Mouse (Mus musculus): ENCODE results near the gene Fcgr4.
A peak's percentile ranks its signal among the peaks of the same experiment; 100 is the strongest.

Fcgr4 gene

DNA sequence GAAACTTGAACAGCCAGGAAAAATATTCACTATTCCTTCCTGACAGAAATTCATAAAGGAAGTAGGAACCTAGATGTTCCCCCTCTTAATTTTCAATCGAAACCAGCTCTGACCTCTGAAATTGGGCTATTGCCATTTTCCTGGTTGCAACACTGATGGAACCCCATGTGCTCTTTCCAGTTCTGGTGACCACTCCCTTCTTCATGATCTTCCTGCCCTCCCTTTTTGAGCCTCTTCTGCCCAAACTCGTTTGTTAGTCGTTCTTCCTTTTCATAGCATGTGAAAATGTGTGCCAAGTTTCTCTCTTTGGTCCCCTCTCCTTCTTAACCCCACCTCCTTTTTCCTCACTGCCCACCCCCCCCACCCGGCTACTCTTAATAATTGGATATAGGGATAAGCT is 7.0 kb upstream of the Fcgr4 start:
- no peak for DNase-seq (ENCODE audit: low spot score in 2 of 2)

DNA sequence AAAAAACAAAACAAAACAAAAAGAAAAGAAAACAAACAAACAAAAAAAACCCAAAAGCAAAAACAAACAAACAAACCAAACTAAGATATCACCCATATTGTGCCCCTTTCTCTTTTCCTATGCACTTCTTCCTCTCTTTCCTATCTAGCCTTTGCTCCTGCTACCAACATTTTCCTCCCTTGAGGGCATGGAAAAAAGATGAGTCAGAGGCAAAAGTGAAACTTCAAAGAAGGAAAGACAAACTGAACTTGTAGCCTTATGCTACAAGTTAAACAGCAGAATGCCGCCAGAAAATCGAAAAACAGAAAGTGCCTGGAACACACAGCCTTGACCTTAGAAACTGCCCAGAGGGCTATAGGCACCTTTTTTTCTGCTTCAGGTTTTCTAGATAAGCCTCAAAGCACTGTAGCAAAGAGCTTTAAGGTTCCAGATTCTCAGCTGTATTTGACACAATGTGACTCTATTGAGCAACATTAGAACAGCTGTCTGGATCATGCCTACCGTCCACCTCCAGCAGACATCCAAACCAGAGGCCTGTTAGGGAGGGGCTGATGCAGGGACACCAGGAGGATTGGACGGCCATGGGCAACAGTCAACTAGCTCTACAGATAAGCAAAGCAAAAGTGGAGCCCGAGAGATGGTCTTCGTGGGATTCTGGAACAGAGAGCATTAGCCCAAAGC is 1.9 kb upstream of the Fcgr4 start:
- DNase-seq (ENCODE audit: low spot score in 2 of 2) = no peak

DNA sequence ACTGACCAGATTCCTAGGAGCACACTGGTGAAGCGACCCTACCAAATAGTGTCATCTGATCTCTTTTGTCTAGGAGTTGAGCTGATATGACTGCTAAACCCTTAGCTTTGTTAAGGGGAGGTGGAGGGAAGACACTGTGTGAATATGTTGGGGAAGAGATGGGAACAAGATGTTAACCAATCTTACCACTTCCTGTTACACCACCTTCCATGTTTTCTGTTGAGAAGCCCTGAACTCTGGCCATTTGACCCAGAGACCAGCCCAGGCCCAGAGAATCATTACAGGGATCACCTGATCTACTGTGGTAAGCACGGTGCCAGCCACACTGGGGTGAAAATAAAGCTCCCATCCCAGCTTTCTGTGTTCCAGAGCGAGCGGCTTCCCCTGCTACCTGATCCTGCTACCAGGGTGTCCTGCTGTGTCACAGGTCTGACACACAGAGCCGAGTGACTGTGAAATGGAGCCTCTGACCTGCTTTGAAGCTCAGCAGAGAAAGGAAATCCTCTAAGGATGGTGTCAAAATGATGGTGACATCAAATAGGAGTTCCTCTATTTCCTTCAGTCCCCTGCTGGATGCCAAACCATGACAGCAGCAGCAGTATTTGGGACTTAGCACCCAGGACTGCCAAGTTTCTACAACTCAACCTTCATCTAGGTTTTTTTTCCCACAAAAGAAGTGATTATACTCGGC is 1.1 kb upstream of the Fcgr4 start:
- no peak for DNase-seq (ENCODE audit: low spot score in 2 of 2)

DNA sequence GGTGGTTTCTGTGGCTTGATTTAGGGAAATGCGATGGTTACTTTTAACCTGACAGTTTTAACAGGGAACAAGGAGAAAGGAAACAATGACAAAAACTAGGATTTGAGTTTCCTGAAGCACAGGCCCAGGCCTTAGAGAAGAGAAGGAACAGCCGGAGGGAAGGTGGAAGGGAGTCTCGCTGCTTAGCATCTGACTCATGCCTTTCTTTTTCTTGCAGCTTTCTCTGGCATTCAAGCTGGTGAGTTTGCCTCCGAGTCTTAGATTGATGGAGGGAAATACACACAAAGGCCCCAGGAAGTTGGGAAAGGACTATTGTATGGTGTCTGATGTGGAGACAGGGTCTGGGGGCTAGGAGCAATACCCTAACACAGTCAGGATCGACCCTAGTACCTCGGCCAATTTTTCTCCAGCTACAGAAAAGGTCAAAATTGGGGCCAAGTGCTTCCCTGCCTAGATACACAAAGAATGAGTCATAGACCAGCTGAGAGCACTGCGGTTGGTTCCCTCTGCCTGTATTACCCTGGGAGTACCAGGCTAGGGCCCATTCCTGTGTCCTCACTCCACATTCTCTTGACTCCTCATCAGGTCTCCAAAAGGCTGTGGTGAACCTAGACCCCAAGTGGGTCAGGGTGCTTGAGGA is 711 bp downstream of the Fcgr4 start:
- no peak for DNase-seq (ENCODE audit: low spot score in 2 of 2)

DNA sequence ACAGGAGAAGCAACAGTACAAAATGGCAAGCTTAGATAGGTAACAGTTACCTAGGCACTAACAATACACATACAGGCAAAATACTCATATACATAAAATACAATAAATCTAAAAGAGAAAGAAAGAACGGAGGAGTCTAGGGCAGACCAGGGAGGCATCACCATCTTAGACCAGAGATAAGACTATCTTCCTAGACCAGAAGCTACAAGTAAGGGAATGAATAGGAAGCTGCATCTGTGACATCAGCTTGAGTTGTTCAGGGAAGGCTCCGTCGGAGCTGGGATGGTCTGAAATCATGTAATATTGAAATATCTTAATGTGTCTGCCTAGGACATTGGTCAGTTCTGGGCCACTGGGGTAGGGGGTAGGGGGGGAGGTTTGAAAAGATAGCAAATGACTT is 13.0 kb downstream of the Fcgr4 start:
- no peak for DNase-seq (ENCODE audit: low spot score in 2 of 2)

DNA sequence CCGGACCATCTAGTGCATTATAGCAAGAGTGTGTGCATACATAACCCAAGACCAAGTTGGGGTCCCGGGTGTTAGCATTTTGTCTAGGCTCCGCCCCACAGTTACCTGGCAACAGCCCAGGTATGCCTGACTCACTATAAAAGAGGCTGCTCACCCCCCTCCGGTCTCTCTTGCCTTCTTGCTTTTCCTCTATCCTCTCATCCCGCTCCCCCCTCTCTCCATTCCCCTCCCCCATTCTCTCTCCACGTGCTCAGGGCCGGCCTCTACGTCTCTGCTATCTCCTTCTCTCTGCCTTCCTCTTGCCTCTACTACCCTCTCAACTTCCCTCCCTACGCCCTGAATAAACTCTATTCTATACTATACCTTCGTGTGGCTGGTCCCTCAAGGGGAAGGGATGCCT is 14.0 kb downstream of the Fcgr4 start:
- DNase-seq (ENCODE audit: low spot score in 2 of 2) = no peak

DNA sequence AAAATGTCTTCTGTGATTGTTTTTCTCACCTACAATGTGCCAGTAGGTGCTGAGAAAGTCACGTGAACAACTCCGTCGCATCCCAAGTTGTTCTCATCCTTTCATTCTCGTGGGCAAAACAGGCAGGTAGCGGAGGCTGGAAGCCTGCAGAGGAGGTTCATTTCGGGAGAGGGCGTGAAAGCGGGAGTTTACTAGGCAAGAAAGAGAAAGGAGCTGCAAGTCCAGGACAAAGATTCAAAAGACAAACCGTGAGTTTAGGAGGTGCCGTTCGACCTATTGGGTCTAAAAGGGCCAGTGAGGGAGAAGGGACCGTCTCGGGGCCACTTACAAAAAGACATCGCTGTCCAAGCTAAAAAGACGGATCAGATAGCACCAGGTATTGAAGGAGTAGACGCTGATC is 14.5 kb downstream of the Fcgr4 start:
- no peak for DNase-seq (ENCODE audit: low spot score in 2 of 2)

DNA sequence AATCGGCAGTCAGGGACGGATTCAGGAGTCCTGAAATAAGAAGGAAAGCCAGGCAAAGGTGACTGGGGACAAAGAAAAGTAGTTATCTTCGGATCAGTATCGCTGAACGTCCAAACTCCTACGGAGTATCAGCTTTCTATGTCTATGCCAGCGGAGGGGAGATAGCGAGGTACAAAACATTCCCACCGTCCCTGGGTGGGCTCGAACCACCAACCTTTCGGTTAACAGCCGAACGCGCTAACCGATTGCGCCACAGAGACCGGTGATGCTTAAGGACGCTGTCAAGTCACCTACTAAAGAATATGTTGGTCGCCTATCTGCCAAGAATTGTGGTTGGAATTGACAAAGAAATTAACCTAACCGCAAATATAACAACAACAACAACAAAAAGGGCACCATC is 15.0 kb downstream of the Fcgr4 start:
- DNase-seq (ENCODE audit: low spot score in 2 of 2) = peak; percentile 55 to 87

DNA sequence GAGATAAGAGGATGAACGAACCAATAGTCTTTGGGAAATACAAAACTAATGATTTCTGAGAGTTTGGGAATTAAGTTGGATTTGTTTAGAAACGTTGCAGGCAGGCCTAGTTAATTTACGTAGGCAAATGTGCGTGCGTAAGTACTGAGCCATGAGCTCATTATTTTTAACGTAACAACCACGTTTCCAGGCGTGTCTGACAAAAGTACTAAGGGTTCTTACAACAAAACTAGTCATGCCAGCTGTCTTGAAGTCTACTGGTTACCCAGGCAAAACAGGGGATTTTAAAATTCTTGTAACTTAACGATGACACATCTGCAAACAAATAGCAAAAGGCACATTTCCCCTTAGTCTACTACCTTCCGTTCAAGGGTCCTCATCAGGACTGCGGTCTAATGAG is 15.5 kb downstream of the Fcgr4 start:
- DNase-seq (ENCODE audit: low spot score in 2 of 2) = no peak

DNA sequence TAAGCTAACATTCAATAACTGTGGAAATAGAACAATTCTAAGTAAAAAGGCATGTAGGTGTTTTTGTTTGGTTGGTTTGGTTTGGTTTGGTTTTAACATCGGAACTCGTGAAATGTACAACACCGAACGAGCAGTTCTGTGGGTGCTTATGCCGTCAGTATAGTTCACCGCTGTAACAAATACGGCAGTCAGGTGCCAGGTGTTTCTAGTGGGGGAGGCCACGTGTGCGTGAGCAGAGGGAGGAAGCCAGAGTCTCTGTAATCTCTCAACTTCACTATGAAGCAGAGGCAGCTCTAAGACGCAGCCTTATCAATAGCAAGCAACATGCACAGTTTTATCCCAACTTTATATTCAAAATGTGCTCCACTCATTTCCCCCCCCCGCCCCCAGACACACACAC is 16.9 kb downstream of the Fcgr4 start:
- DNase-seq (ENCODE audit: low spot score in 2 of 2) = no peak

DNA sequence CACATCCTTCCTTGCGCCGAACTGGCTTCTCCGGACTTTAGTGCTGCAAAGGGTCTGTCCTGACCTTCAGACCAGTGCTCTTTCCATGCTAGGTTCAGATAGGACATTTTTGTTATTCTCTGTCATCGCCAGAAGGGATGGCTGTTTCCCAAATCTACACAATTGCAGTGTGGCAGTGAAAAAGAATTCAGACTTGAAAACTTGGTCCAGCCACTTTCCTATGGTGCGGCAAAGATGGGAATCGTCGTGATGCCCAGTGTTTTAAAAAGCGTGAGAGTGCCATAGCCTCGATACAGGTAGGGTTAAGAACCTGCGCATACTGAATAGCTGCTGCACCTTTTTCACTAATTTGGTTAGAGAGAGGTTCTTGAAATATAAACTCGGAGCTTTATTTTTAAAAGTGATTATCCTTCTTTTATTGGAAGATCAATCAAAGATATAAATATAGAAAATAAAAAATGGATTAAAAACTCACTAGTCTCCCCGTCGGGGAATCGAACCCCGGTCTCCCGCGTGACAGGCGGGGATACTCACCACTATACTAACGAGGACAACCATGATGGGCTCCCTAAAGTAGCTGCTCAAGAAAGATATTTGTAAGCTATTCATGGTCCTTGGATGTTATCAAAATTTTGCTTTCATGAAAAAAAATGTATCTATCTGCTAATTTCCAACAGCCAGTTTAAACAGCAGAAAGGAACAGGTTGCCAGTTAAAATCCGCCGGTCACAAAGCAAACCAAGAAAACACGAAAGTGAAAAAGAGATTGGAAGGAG is 18.0 kb downstream of the Fcgr4 start:
- DNase-seq (ENCODE audit: low spot score in 2 of 2) = peak; percentile 35 to 70

DNA sequence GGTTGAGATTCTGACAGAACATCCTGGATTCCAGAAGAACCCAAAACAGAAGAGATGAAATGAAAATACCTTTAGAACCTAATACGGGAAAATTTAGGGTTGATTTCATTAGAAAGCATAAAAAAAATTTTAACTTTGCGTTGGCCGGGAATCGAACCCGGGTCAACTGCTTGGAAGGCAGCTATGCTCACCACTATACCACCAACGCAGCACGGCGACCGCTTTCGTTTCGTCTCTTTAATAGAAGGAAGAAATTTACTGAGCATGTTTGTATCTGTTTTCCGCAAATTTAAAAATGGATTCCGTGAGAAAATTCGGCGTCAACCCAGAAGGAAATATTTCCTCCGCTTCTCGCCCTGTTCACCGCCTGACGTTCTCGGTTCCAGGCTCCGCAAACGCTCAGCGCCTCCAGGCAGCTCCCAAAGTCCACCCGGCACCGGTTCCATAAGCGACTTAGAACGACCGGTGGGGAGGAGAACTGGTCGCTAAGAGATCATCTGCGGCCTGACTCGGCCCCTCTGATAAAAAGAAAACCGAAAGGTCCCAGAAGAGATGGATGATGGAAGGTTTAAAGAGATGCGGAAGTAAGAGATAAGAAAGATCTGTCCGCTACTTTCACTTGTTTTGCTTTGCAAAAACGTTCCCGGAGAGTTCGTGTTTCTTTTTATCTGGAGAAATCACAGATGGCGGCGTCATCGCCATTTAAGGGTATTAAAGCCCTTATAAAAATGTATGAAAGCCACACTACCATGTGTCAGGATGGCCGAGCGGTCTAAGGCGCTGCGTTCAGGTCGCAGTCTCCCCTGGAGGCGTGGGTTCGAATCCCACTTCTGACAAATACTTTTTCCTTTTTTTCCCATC is 19.4 kb downstream of the Fcgr4 start:
- DNase-seq (ENCODE audit: low spot score in 2 of 2) = peak; percentile 48 to 80

DNA sequence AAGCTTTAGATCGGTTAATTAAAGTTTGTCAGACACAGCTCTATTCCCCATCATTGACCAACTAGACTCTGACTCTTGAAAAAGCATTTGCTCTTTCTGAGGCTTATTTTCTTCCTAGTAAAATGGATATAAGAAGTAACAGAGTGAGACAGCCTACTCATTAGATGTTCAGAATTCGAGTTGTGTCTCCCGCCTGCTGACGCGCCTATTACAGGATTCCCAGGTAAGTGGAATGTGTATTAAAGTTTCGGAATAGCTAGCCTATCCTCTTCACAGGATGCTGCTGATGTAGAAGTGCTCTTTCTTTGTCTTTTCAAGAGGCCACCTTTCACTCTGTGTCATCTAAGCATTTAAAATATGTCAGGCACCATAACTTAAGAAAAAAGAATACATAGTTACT is 20.4 kb downstream of the Fcgr4 start:
- no peak for DNase-seq (ENCODE audit: low spot score in 2 of 2)

DNA sequence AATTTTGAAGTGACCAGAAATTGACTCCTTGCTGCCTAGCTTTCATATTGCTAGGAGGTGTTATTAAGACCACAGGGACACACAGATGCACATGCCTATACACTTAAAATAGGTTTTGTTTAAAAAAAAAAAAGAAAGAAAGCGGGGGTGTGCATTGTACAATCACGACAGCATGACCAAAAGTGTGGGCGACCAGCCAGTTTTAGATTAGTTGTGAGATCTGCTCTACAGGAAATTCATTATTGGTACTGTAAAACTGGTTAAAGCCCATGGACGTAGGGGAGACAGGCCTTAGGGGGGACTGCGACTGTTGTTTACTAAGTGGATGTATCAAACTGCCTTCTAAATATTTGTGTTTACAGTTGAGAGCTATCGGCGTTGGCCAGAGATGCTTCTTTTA is 21.2 kb downstream of the Fcgr4 start:
- no peak for DNase-seq (ENCODE audit: low spot score in 2 of 2)

DNA sequence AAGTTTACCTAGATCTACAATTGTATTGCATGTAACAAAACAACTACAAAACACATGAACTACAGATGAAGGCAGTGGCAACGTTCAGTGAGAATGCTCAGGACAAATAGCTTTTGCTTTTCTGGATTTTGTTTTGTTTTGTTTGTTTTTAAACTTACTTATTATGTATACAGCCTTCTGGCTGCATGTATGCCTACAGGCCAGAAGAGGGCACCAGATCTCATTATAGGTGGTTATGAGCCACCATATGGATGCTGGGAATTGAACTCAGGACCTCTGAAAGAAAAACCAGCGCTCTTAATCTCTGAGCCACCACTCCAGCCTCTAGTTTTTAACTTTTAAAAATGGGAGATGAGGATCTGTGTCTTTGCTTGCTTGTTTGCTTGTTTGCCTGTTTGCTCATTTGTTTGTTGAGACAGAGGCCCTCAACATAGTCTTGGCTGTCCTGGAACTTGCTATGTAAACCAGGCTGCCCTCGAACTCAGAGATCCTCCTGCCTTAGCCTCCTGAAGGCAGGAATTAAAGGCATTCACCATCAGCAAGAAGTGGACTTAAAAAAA is 25.0 kb downstream of the Fcgr4 start:
- no peak for DNase-seq (ENCODE audit: low spot score in 2 of 2)

DNA sequence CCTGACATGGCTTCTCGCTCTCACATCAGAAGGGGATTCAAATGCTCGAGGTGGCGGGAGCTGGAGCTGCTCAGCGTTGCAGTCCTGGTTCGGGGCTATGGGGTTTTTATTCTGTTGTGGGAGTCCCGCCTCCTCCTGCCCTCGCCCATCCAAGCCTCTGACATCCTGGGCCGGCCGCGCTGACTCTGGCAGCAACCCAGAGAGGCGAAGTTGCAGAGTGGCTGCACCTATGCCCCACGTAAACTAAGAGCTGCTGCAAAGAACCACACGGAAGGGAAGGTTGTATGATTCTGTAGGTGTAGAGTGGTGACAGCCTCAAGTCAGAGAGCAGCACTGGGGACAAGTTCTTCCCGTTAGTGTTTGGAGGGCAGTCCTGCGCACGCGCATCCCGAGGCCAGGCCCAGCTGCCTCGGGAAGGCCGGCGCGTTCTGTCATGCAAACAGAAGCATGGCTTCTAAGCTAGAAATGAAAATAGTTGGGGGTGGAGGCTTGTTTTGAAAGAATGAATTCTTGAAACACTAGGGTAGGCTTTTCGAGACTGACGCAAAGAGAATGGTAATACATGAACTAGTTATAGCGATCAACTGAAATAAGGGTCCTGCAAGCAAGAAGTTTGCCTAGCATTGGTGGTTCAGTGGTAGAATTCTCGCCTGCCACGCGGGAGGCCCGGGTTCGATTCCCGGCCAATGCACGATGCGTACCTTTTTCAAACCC is 25.8 kb downstream of the Fcgr4 start:
- DNase-seq (ENCODE audit: low spot score in 2 of 2) = peak; percentile 57 to 82

DNA sequence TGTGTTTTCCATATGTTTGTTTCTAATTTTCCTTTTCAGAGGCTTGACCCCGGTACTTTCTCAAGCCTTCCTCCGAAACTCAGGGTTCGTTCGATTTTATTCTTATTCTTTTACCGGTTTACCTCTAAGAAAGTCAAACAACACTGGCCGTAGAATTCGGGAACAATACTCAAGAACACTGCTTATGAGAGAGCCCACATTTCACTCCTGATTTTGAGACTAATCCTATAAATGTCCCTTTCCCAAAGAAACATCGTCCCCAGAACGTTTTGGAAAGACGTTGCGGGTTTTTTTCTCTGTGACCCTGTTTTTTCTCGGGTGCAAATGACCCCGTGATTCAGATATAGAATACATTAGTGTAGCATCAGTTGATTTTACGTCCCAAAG is 26.4 kb downstream of the Fcgr4 start:
- no peak for DNase-seq (ENCODE audit: low spot score in 2 of 2)

DNA sequence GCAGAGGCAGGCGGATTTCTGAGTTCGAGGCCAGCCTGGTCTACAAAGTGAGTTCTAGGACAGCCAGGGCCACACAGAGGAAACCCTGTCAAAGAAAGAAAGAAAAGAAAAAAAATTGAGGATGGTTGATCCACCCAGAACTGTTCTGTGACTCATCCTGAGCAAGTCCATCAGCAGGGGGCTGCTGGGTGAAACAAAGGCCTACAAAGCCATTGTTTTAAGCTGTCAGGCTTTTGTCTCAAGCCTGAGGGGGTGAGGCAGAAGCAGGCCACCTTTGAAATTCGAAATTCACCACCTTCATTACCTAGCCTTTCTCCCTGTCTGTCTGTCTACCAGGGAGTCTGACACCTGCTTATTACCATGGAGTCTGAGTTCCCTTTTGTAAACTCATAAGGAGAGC is 27.8 kb downstream of the Fcgr4 start:
- no peak for DNase-seq (ENCODE audit: low spot score in 2 of 2)

DNA sequence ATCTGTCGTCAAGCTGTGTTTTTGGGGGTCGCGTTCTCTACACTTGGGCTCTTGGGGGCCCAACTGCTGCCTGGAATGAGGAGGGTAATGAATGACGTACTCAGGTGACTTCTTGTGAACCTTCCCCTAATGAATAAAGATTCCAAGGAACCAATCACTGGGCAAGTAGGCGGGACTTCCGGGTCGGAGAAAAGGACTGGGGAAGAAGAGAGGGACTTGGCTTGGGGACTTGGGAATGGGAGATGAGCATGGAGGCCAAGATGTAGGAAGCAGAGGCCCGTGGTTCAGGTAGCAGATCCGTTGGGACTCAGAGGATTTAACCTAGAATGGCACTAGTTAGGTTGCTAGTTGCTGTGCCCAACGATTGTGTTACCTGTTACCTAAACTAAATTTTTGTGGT is 30.5 kb downstream of the Fcgr4 start:
- no peak for DNase-seq (ENCODE audit: low spot score in 2 of 2)

DNA sequence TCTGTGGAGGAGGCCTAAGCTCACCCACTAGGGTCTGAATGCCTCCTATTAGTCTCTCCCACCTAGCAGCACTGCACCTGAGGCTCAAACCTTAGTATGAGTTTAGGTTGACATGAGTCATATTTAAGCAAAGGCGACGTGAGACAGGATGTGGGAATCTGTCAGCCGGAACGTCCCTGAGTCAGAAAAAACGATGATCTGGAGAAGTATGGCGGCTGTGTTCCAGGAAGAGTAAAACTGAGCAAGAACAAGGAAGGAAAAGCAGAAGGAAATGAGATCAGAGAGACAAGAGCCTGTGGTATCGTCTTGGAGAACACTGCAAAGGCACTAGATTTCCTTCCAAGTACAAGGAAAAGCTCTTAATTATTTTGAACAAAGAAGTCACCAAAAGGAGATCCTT is 32.1 kb downstream of the Fcgr4 start:
- DNase-seq (ENCODE audit: low spot score in 2 of 2) = no peak

DNA sequence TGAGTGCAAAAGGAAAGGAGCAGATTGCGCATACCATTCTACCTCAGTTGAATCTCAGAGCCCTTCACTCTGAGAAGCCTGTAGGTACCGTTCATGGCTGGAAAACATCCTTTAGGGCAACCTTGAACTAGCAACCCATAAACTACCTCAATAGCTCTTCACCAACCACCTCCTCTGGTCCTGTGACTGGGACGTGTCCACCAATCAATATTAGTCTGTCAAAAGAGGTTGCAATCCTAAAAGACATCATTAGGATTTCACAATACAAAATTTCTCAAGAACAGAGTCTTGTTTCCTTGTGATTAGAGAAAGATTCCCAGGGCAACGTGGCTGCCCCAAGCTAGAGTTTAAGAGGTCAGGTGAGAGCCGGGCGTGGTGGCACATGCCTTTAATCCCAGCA is 34.6 kb downstream of the Fcgr4 start:
- DNase-seq (ENCODE audit: low spot score in 2 of 2) = no peak

All from frontal cortex, postnatal 10 days (tissue).